In the genomic region with DNA sequence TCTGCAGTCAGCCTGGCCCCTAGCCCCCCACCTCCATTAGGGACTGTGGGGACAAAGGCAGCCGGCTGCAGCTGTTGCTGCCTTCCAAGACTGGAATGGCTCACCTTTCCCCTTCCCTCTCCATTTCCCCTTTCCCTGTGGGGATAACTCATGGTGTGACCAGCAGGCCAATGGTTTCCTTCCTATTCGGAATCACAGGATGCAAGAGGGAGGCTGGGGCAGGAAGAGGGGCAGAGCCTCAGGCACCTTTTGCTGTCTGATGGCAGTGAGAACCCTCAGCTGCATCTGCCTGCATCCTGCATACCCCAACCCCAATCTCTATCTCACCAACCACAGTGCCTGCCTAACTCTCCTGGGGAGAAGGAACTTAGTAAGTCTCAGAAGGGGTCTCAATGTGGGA, we compare ENCODE assay signal across 14 mouse cellular contexts. TPM values are rescaled to one million over a fixed set of nuclear protein-coding genes. Genes with fewer than 3 reads are reported as not detected.
DNase-seq lines count a peak whose midpoint lies in the region; ATAC-seq lines count a peak whose summit lies in the region.
"Had no signal": no experiment of that assay in that cellular context is flagged by ENCODE, and none has a peak within 500 bp of the region (broad histone marks: within the 10 kb centered on the region; RNA-seq: fewer than 3 reads in every experiment).

No protein-coding gene starts in this region.

- H3K27me3 ChIP-seq in hindbrain, embryonic 10.5 days (ENCODE audit: insufficient read depth, poor library complexity, severe bottlenecking) = no peaks in the 10 kb centered on the region; the same call in 1 of the 2 replicates
- peaks cover 13% of the 10 kb centered on the region; the same call in 1 of the 2 replicates for H3K27me3 ChIP-seq in hindbrain, embryonic 13.5 days
- no peaks in the 10 kb centered on the region for H3K27me3 ChIP-seq in embryonic facial prominence, embryonic 13.5 days
- no peaks in the 10 kb centered on the region for H3K27me3 ChIP-seq in liver, embryonic 13.5 days
- H3K27me3 ChIP-seq: embryonic facial prominence, embryonic 15.5 days had no signal

- ATAC-seq in hindbrain, embryonic 13.5 days (ENCODE audit: low FRiP score) = no peak
- no peak for ATAC-seq in embryonic facial prominence, embryonic 13.5 days (ENCODE audit: insufficient number of reproducible peaks, insufficient read depth, low FRiP score, low TSS enrichment, low read depth)
- no peak for ATAC-seq in liver, embryonic 13.5 days (ENCODE audit: low read depth)
- no peak for ATAC-seq in megakaryocyte progenitor cell, adult 5-6 weeks (replicated peaks; ENCODE audit: poor library complexity)

- DNase-seq in hindbrain, embryonic 10.5 days (ENCODE audit: low spot score) = no peak
- no peak for DNase-seq in liver, embryonic 13.5 days
- DNase-seq in ovary, postnatal 36 days (ENCODE audit: low spot score) = no peak
- DNase-seq: cerebellum, adult 11 months; lung, postnatal 10 days; spleen, adult 18-20 months; thymus, postnatal 25 days had no signal

- peak overlapping the region; percentile 60; the same call in 1 of the 2 replicates for H3K27ac ChIP-seq in hindbrain, embryonic 10.5 days
- no peak overlapping the region for H3K27ac ChIP-seq in hindbrain, embryonic 13.5 days
- H3K27ac ChIP-seq in brown adipose tissue, adult 24 weeks (replicated peaks; ENCODE audit: low read depth, low read length) = peak overlapping the region; percentile 7; the same call in 1 of the 2 replicates
- H3K27ac ChIP-seq in embryonic facial prominence, embryonic 13.5 days = peak overlapping the region; percentile 44
- H3K27ac ChIP-seq in liver, embryonic 13.5 days = peak overlapping the region; percentile 83
- H3K27ac ChIP-seq: embryonic facial prominence, embryonic 15.5 days had no signal

- H3K4me1 ChIP-seq in hindbrain, embryonic 10.5 days (replicated peaks) = peaks cover 36% of the 10 kb centered on the region
- H3K4me1 ChIP-seq in hindbrain, embryonic 13.5 days (replicated peaks) = peaks cover 12% of the 10 kb centered on the region
- H3K4me1 ChIP-seq in brown adipose tissue, adult 24 weeks (ENCODE audit: control insufficient read depth, insufficient read depth, insufficient read length, low read length) = peaks cover 33% of the 10 kb centered on the region
- peaks cover 51% of the 10 kb centered on the region for H3K4me1 ChIP-seq in embryonic facial prominence, embryonic 13.5 days
- peaks cover 69% of the 10 kb centered on the region for H3K4me1 ChIP-seq in liver, embryonic 13.5 days (replicated peaks)

- WGBS in hindbrain, embryonic 10.5 days = 46% methylated on average over 2 of the region's 2 CpGs
- WGBS in hindbrain, embryonic 13.5 days = 44% methylated on average over 2 of the region's 2 CpGs
- 19% methylated on average over 2 of the region's 2 CpGs for WGBS in embryonic facial prominence, embryonic 13.5 days
- WGBS in liver, embryonic 13.5 days (ENCODE audit: insufficient replicate concordance) = 33% methylated on average over 2 of the region's 2 CpGs

- no peak overlapping the region for H3K4me3 ChIP-seq in hindbrain, embryonic 10.5 days
- no peak overlapping the region for H3K4me3 ChIP-seq in hindbrain, embryonic 13.5 days
- H3K4me3 ChIP-seq in brown adipose tissue, adult 24 weeks (ENCODE audit: insufficient read depth, low read depth, low read length) = no peak overlapping the region
- no peak overlapping the region for H3K4me3 ChIP-seq in embryonic facial prominence, embryonic 13.5 days
- peak overlapping the region; percentile 41; the same call in 1 of the 2 replicates for H3K4me3 ChIP-seq in liver, embryonic 13.5 days (replicated peaks)
- H3K4me3 ChIP-seq: embryonic facial prominence, embryonic 15.5 days had no signal

- no peak overlapping the region for H3K9ac ChIP-seq in hindbrain, embryonic 13.5 days
- peak overlapping the region; percentile 46; the same call in 1 of the 2 replicates for H3K9ac ChIP-seq in embryonic facial prominence, embryonic 13.5 days
- peak overlapping the region; percentile 63 for H3K9ac ChIP-seq in liver, embryonic 13.5 days
- H3K9ac ChIP-seq: embryonic facial prominence, embryonic 15.5 days had no signal

- no peaks in the 10 kb centered on the region for H3K9me3 ChIP-seq in hindbrain, embryonic 10.5 days
- H3K9me3 ChIP-seq in hindbrain, embryonic 13.5 days = no peaks in the 10 kb centered on the region
- no peaks in the 10 kb centered on the region for H3K9me3 ChIP-seq in embryonic facial prominence, embryonic 13.5 days
- H3K9me3 ChIP-seq in liver, embryonic 13.5 days (replicated peaks) = no peaks in the 10 kb centered on the region
- H3K9me3 ChIP-seq: embryonic facial prominence, embryonic 15.5 days had no signal

- H3K4me2 ChIP-seq in hindbrain, embryonic 13.5 days = no peak overlapping the region
- H3K4me2 ChIP-seq in embryonic facial prominence, embryonic 13.5 days = no peak overlapping the region
- H3K4me2 ChIP-seq in liver, embryonic 13.5 days = peak overlapping the region; percentile 63
- H3K4me2 ChIP-seq: embryonic facial prominence, embryonic 15.5 days had no signal

- H3K36me3 ChIP-seq in hindbrain, embryonic 10.5 days = peaks cover 6% of the 10 kb centered on the region; the same call in 1 of the 2 replicates
- H3K36me3 ChIP-seq in hindbrain, embryonic 13.5 days = no peaks in the 10 kb centered on the region
- H3K36me3 ChIP-seq in embryonic facial prominence, embryonic 13.5 days = peaks cover 74% of the 10 kb centered on the region
- H3K36me3 ChIP-seq in liver, embryonic 13.5 days = peaks cover 81% of the 10 kb centered on the region

RNA-seq across cellular contexts. Expression of a gene that starts 14.2 kb away (rescaled TPM):
- polyA plus RNA-seq in hindbrain, embryonic 10.5 days (2016; fragmentation: Nextera tagmentation; extraction: Ambion mirVana) = 34.9 and 43.0 TPM in 2 replicates
- 11.3 and 12.6 TPM in 2 replicates for polyA plus RNA-seq in hindbrain, embryonic 13.5 days (2015; fragmentation: Nextera tagmentation; extraction: Ambion mirVana)
- 20.8 and 29.8 TPM in 2 replicates for polyA plus RNA-seq in brown adipose tissue, adult 24 weeks (2012; ENCODE audit: insufficient read depth, insufficient read length, missing spikeins)
- 81.8 and 86.1 TPM in 2 replicates for polyA plus RNA-seq in embryonic facial prominence, embryonic 13.5 days (2015; fragmentation: Nextera tagmentation; extraction: Ambion mirVana)
- polyA plus RNA-seq in liver, embryonic 13.5 days (2015; fragmentation: Nextera tagmentation; extraction: Ambion mirVana) = 27.4 and 29.3 TPM in 2 replicates
- 19.2 and 20.9 TPM in 2 replicates for total RNA-seq in megakaryocyte progenitor cell, adult 5-6 weeks (2015)
- 10.0 and 17.0 TPM in 2 replicates for total RNA-seq in megakaryocyte progenitor cell, adult 5-6 weeks (2017)

RNA-seq across cellular contexts. Expression of a gene that starts 15.3 kb away (rescaled TPM):
- 0.09 TPM in 1 of 2 replicates, not detected in the other for polyA plus RNA-seq in hindbrain, embryonic 10.5 days (2016; fragmentation: Nextera tagmentation; extraction: Ambion mirVana)
- polyA plus RNA-seq in hindbrain, embryonic 13.5 days (2015; fragmentation: Nextera tagmentation; extraction: Ambion mirVana) = 0.12 TPM in 1 of 2 replicates, not detected in the other
- polyA plus RNA-seq in brown adipose tissue, adult 24 weeks (2012; ENCODE audit: insufficient read depth, insufficient read length, missing spikeins) = not detected in 2 replicates
- polyA plus RNA-seq in embryonic facial prominence, embryonic 13.5 days (2015; fragmentation: Nextera tagmentation; extraction: Ambion mirVana) = 2.0 and 2.1 TPM in 2 replicates
- not detected in 2 replicates for polyA plus RNA-seq in liver, embryonic 13.5 days (2015; fragmentation: Nextera tagmentation; extraction: Ambion mirVana)
- total RNA-seq in megakaryocyte progenitor cell, adult 5-6 weeks (2015) = not detected in 2 replicates
- total RNA-seq in megakaryocyte progenitor cell, adult 5-6 weeks (2017) = not detected in 2 replicates
- total RNA-seq: monocyte, adult 5-6 weeks had no signal
- polyA plus RNA-seq: hindbrain, embryonic 11.5 days had no signal
